Mouse (Mus musculus): ENCODE measurements around the gene Rbm12. TPM values are rescaled to one million over a fixed set of nuclear protein-coding genes. Genes with fewer than 3 reads are reported as not detected.

Rbm12 gene
- polyA plus RNA-seq, 1 experiment from 2014 or later = 29.1 TPM

DNA sequence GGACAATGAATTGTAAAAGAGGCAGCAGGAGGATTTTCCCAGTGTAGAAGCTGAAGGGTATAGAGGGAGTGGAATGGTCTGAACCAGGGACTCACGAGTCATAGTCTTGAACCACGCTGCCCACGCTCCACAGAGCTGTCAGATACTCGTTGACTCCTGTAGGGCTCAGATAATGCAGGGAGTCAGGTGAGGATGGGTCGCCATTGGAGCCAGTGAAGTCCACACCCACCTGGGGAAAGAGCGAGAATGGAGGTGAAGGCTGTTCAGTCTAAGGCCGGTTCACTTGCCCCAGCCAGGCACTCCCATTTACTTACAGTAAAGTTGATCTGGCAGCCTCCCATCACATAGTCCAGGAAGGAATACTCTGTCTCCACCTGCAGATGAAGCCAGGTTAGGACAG lies 34.3 kb downstream of the Rbm12 start:
- no peaks in the 10 kb centered on the region for H3K27me3 ChIP-seq
- WGBS = 97% methylated on average over 7 of the region's 7 CpGs
- no peak overlapping the region for H3K9ac ChIP-seq
- no peak overlapping the region for H3K4me3 ChIP-seq
- H3K36me3 ChIP-seq = peaks cover 69% of the 10 kb centered on the region
- no peak for ATAC-seq (ENCODE audit: low FRiP score)
- no peak overlapping the region for H3K4me2 ChIP-seq
- H3K27ac ChIP-seq = no peak overlapping the region
- H3K4me1 ChIP-seq (replicated peaks) = peaks cover 18% of the 10 kb centered on the region; the same call in 1 of the 2 replicates
- no peaks in the 10 kb centered on the region for H3K9me3 ChIP-seq

GRCm38 (mm10) chr2:156073725-156074124 lies 38.1 kb downstream of the Rbm12 start:
- H3K36me3 ChIP-seq = peaks cover 98% of the 10 kb centered on the region
- no peak overlapping the region for H3K4me2 ChIP-seq
- no peaks in the 10 kb centered on the region for H3K27me3 ChIP-seq
- no peak overlapping the region for H3K27ac ChIP-seq
- H3K4me3 ChIP-seq = no peak overlapping the region
- no peaks in the 10 kb centered on the region for H3K9me3 ChIP-seq
- WGBS = 96% methylated on average over 15 of the region's 15 CpGs
- H3K9ac ChIP-seq = no peak overlapping the region
- H3K4me1 ChIP-seq (replicated peaks) = no peaks in the 10 kb centered on the region
- no peak for ATAC-seq (ENCODE audit: low FRiP score)

DNA sequence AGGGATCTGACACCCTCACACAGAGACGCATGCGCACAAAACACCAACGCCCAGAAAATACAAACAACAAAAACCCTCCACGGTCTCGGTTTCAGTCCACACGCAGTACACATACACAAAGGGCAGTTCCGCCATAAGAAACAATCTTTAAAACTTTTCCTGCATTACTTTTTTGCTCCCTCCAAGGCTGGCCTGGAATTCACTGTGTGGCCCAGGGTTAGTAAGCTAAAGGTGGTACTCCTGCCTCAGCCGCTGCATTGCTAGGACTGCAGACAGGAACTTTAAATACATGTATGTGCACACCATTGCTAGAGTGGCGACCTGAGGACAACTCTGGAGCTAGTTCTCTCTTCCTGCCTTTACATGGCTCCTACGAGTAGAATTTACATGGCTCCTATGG lies 40.5 kb downstream of the Rbm12 start:
- Histone ChIP-seq H3K4me3 (no peak overlapping the region), H3K4me2 (no peak overlapping the region), H3K4me1 (replicated peaks) (peaks cover 5% of the 10 kb centered on the region), H3K9me3 (no peaks in the 10 kb centered on the region), H3K36me3 (peaks cover 86% of the 10 kb centered on the region), H3K27ac (no peak overlapping the region), H3K9ac (no peak overlapping the region), H3K27me3 (no peaks in the 10 kb centered on the region)
- WGBS = 95% methylated on average over 10 of the region's 10 CpGs
- ATAC-seq (ENCODE audit: low FRiP score) = no peak

GRCm38 (mm10) chr2:156067916-156068315 lies 43.9 kb downstream of the Rbm12 start:
- ATAC-seq (ENCODE audit: low FRiP score) = no peak
- no peaks in the 10 kb centered on the region for H3K27me3 ChIP-seq
- 92% methylated on average over 10 of the region's 10 CpGs for WGBS
- peaks cover 53% of the 10 kb centered on the region for H3K36me3 ChIP-seq
- H3K9me3 ChIP-seq = no peaks in the 10 kb centered on the region
- peaks cover 13% of the 10 kb centered on the region for H3K4me1 ChIP-seq (replicated peaks)
- no peak overlapping the region for H3K27ac ChIP-seq
- no peak overlapping the region for H3K4me3 ChIP-seq
- H3K4me2 ChIP-seq = no peak overlapping the region
- no peak overlapping the region for H3K9ac ChIP-seq

DNA sequence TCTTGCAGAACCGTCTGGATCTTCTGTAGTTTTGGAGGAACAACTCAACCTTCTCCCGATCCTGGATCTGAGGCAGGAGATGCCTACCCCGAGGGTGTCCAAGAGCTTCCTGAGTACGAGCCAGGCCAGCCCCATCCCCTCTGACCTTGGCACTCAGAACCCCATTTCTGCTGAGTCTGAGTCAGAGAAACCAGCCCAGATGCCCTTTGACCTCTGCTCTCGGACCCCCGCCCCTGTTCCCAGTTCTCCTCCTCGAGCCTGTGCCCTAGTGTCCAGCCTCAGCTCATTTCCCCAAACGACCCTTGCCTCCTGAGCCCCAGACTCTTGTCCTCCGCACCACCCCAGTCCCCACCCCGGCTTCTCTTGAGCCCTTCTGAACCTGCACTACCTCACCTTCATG lies 45.7 kb downstream of the Rbm12 start:
- Histone ChIP-seq H3K4me1 (replicated peaks) (peaks cover 13% of the 10 kb centered on the region), H3K9ac (peak overlapping the region; percentile 84), H3K4me3 (peak overlapping the region; percentile 71), H3K36me3 (peaks cover 36% of the 10 kb centered on the region), H3K27ac (no peak overlapping the region), H3K4me2 (peak overlapping the region; percentile 96), H3K27me3 (no peaks in the 10 kb centered on the region), H3K9me3 (no peaks in the 10 kb centered on the region)
- peak; percentile 4; the same call in 1 of the 2 replicates for ATAC-seq (ENCODE audit: low FRiP score)
- 31% methylated on average over 10 of the region's 10 CpGs for WGBS

DNA sequence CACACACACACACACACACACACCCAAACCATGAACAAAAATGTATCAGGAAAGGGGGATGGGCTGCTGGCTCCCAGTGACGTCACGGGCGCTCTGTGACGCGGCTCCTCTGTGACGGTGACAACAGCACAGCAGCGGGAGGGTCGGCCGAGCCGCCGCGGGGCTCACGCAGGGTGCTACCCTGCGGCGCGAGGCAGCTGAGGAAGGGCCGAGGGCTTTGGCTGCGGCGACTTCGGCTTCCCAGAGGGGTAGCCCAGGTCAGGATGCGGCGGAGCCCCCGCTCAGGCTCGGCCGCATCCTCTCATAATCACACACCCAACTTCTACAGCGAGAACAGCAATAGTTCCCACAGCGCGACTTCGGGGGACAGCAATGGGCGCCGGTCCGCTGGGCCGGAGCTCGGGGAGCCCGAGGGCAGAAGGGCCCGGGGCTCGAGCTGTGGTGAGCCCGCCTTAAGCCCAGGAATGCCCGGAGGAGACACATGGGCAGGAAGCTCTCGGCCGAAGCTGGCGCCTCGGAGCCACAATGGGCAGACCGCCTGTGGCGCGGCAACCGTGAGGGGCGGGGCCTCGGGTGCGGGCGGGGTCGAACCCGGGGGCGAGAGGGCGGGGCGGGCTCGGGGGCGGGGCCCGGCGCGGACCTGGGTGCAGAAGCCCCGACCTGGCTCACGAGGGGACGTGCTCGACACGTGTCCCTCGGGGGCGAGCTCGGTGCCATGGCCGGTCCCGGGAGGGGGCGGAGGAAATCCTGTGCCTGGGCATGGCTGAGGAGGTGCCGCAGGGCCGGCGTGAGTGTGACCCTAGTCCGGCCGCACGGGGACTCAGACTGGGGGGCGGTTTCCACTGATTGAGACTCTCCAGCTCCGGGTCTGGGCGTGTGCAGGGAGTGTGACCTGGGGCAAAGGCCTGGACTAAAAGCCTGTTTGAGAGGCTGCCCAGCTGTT lies 46.4 kb downstream of the Rbm12 start, which contains the start of gene Spag4:
Spag4 (plus strand) TSS at position 77 of the 943 bp plus-strand sequence.
- ATAC-seq (ENCODE audit: low FRiP score) = peak; percentile 79
- under 1% methylated on average over 81 of the region's 81 CpGs for WGBS
- H3K27me3 ChIP-seq = no peaks in the 10 kb centered on the region

DNA sequence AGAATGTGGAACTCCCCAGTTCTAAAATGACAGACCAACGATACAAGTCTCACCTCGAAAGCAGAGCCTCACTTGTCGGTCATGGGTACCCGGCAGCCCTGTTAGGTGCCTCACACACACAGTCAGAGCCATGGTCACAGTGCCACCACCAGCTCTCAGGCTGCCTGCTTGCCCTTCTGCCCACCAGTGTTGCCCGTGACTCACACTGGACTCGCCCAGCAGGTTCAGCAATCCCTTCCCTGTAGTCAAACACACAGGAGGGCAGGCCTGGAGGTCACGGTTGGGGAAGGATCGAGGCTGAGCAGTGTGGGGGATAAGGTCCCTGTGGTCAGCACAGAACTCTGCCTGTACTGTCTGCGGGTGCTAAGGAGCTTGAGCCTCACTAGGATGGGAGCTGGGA lies 59.0 kb downstream of the Rbm12 start, which contains the start of gene Fer1l4:
Fer1l4 (minus strand) TSS at position 132 of the 400 bp plus-strand sequence.
- Histone ChIP-seq H3K4me1 (replicated peaks) (no peaks in the 10 kb centered on the region), H3K27me3 (peaks cover 13% of the 10 kb centered on the region; the same call in 1 of the 2 replicates), H3K9me3 (no peaks in the 10 kb centered on the region), H3K9ac (no peak within 1 kb of the TSS), H3K4me3 (no peak within 1 kb of the TSS), H3K4me2 (no peak within 1 kb of the TSS), H3K36me3 (no peaks in the 10 kb centered on the region), H3K27ac (no peak within 1 kb of the TSS)
- no peak for ATAC-seq (ENCODE audit: low FRiP score)
- 83% methylated on average over 9 of the region's 9 CpGs for WGBS

More for the DNA sequence above, 46.4 kb downstream of the Rbm12 start, which contains the start of gene Spag4:
- Histone ChIP-seq H3K9ac (peak within 1 kb of the TSS; percentile 84), H3K4me1 (replicated peaks) (peaks cover 13% of the 10 kb centered on the region), H3K4me3 (peak within 1 kb of the TSS; percentile 71), H3K27ac (peak within 1 kb of the TSS; percentile 87), H3K36me3 (peaks cover 28% of the 10 kb centered on the region), H3K9me3 (no peaks in the 10 kb centered on the region), H3K4me2 (peak within 1 kb of the TSS; percentile 96)

- no peak for ATAC-seq (ENCODE audit: low FRiP score)
- peaks cover 24% of the 10 kb centered on the region for H3K27me3 ChIP-seq
- 8% methylated on average over 19 of the region's 19 CpGs for WGBS
- H3K9me3 ChIP-seq = no peaks in the 10 kb centered on the region
- no peak overlapping the region for H3K9ac ChIP-seq
- H3K27ac ChIP-seq = no peak overlapping the region
- H3K36me3 ChIP-seq = no peaks in the 10 kb centered on the region
- H3K4me3 ChIP-seq = no peak overlapping the region
- H3K4me1 ChIP-seq (replicated peaks) = no peaks in the 10 kb centered on the region
- H3K4me2 ChIP-seq = 0 out of 2 replicates have a peak overlapping the region, but pooled peaks have one; percentile 13
Measured at GRCm38 (mm10) chr2:156047929-156048328, 63.8 kb downstream of the Rbm12 start.

GRCm38 (mm10) chr2:156042903-156043302 lies 68.9 kb downstream of the Rbm12 start:
- Histone ChIP-seq H3K9ac (no peak overlapping the region), H3K27ac (no peak overlapping the region), H3K9me3 (no peaks in the 10 kb centered on the region), H3K4me1 (replicated peaks) (no peaks in the 10 kb centered on the region), H3K27me3 (peaks cover 12% of the 10 kb centered on the region), H3K4me2 (no peak overlapping the region), H3K36me3 (no peaks in the 10 kb centered on the region), H3K4me3 (no peak overlapping the region)
- WGBS = 85% methylated on average over 8 of the region's 8 CpGs
- no peak for ATAC-seq (ENCODE audit: low FRiP score)

Other genes starting within 250 kb of the Rbm12 start
- gene Uqcc1, start 181.7 kb downstream of the Rbm12 start, polyA plus RNA-seq (2015; fragmentation: Nextera tagmentation; extraction: Ambion mirVana) = 57.6 and 59.6 TPM in 2 replicates
- gene Gm15557, start 171.2 kb downstream of the Rbm12 start, polyA plus RNA-seq (2015; fragmentation: Nextera tagmentation; extraction: Ambion mirVana) = 0.16 TPM in 1 of 2 replicates, not detected in the other
- 2.0 and 3.6 TPM in 2 replicates for gene Gdf5, start 166.6 kb downstream of the Rbm12 start, polyA plus RNA-seq (2015; fragmentation: Nextera tagmentation; extraction: Ambion mirVana)
- gene Cep250, start 155.5 kb downstream of the Rbm12 start, polyA plus RNA-seq (2015; fragmentation: Nextera tagmentation; extraction: Ambion mirVana) = 18.1 and 18.7 TPM in 2 replicates
- gene 6430550D23Rik, start 104.0 kb downstream of the Rbm12 start, polyA plus RNA-seq (2015; fragmentation: Nextera tagmentation; extraction: Ambion mirVana) = 1.8 and 2.4 TPM in 2 replicates
- 371 and 377 TPM in 2 replicates for gene Ergic3, start 103.9 kb downstream of the Rbm12 start, polyA plus RNA-seq (2015; fragmentation: Nextera tagmentation; extraction: Ambion mirVana)
- not detected in 2 replicates for gene Fer1l4, start 59.0 kb downstream of the Rbm12 start, polyA plus RNA-seq (2015; fragmentation: Nextera tagmentation; extraction: Ambion mirVana)
- 5.1 and 5.8 TPM in 2 replicates for gene Spag4, start 46.8 kb downstream of the Rbm12 start, polyA plus RNA-seq (2015; fragmentation: Nextera tagmentation; extraction: Ambion mirVana)
- gene Cpne1, start within 50 bp of the Rbm12 start, polyA plus RNA-seq (2015; fragmentation: Nextera tagmentation; extraction: Ambion mirVana) = 32.0 and 34.6 TPM in 2 replicates
- gene Gm28036, start 15.1 kb upstream of the Rbm12 start, polyA plus RNA-seq (2015; fragmentation: Nextera tagmentation; extraction: Ambion mirVana) = 21.6 and 24.1 TPM in 2 replicates
- gene Romo1, start 32.1 kb upstream of the Rbm12 start, polyA plus RNA-seq (2015; fragmentation: Nextera tagmentation; extraction: Ambion mirVana) = 443 and 462 TPM in 2 replicates
- gene Nfs1, start 32.2 kb upstream of the Rbm12 start, polyA plus RNA-seq (2015; fragmentation: Nextera tagmentation; extraction: Ambion mirVana) = 30.0 and 35.7 TPM in 2 replicates
- gene Rbm39, start 68.3 kb upstream of the Rbm12 start, polyA plus RNA-seq (2015; fragmentation: Nextera tagmentation; extraction: Ambion mirVana) = 563 and 565 TPM in 2 replicates
- 102 and 107 TPM in 2 replicates for gene Phf20, start 84.5 kb upstream of the Rbm12 start, polyA plus RNA-seq (2015; fragmentation: Nextera tagmentation; extraction: Ambion mirVana)
- 6.3 and 7.7 TPM in 2 replicates for gene Cnbd2, start 200.3 kb upstream of the Rbm12 start, polyA plus RNA-seq (2015; fragmentation: Nextera tagmentation; extraction: Ambion mirVana)
- 84.7 and 95.3 TPM in 2 replicates for gene Scand1, start 200.7 kb upstream of the Rbm12 start, polyA plus RNA-seq (2015; fragmentation: Nextera tagmentation; extraction: Ambion mirVana)

Data from hindbrain, embryonic 13.5 days (tissue).